Mouse (Mus musculus): ENCODE results near the gene Pold3. TPM values are rescaled to one million over a fixed set of nuclear protein-coding genes. Genes with fewer than 3 reads are reported as not detected.

Gene Pold3
- polyA plus RNA-seq, 1 experiment from 2014 or later: 43.7 TPM

DNA sequence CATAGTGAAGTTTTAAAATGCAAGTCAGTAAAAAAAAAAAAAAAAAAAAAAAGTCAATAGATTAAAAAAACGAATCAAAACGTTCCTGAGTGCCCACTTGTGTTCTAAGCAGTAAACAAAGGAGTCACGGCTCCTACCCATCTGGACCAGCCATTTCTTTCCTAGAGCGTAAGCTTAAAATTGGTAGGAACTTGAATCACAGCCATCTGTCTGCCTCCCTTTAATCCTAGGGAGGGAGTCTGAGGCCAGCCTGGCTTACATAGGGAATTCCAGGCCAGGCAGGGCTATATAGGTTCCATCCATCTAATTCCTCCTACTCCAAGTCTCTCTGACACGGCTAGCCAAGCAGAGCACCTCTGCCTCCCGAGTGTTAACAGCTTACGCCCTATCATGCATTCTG, 7.5 kb downstream of the Pold3 start:
- H3K36me3 ChIP-seq (replicated peaks): peaks cover 95% of the 10 kb centered on the region
- H3K9ac ChIP-seq: no peak overlapping the region

DNA sequence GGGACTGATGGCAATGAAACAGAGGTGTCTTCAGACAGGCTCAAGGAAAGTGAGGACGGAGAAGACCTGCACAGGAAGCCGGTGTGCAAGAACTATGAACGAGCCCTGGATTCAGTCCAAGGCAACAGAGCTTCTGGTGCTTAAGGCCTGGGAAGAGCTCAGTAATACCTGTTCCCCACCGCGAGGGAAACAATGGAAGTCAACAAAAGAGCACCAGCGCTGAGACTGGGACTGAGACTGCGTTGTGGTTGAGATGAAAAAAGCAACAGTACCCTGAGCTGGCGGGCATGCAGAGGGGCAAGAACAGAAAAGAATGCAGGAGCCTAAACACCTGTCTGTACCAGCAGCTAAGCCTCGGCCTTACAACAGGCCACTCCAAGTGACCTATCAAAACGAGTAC, 9.9 kb downstream of the Pold3 start:
- H3K36me3 ChIP-seq (replicated peaks): peaks cover 88% of the 10 kb centered on the region
- H3K9me3 ChIP-seq (replicated peaks): no peaks in the 10 kb centered on the region

More for the DNA sequence above, 7.5 kb downstream of the Pold3 start:
- no peak overlapping the region for H3K4me2 ChIP-seq
- no peak overlapping the region for H3K4me3 ChIP-seq (replicated peaks)
- no peaks in the 10 kb centered on the region for H3K9me3 ChIP-seq (replicated peaks)
- H3K27me3 ChIP-seq: no peaks in the 10 kb centered on the region
- H3K4me1 ChIP-seq (replicated peaks): 0 out of 2 replicates have a peak, but pooled peaks cover 5% of the 10 kb centered on the region
- no peak overlapping the region for H3K27ac ChIP-seq (replicated peaks)
- no peak for ATAC-seq (ENCODE audit: insufficient read depth)
- WGBS (ENCODE audit: insufficient replicate concordance): 77% methylated on average over 7 of the region's 7 CpGs

DNA sequence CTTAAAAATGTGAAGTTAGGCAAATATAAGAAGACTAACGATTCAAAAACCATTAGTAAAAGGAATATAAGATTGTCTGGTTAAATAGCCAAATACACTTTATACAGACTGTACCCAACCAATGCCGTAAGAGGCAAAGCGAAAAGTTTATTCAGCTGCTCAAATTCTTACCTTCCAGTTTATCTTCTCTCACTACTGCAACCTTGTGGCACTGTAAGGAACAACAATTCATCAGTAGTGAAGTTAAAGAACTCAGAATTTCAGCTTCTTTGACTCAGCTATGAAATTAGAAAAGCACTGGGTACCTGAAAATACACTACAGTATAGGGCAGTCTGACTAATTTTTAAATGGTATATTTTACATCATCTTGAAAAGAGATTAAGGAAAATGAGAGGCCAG, 13.0 kb downstream of the Pold3 start:
- H3K9me3 ChIP-seq (replicated peaks): no peaks in the 10 kb centered on the region

More for the DNA sequence above, 9.9 kb downstream of the Pold3 start:
- no peak for ATAC-seq (ENCODE audit: insufficient read depth)
- Histone ChIP-seq H3K27ac (replicated peaks) (no peak overlapping the region), H3K4me1 (replicated peaks) (no peaks in the 10 kb centered on the region), H3K4me2 (no peak overlapping the region), H3K27me3 (no peaks in the 10 kb centered on the region), H3K4me3 (replicated peaks) (no peak overlapping the region), H3K9ac (no peak overlapping the region)
- WGBS (ENCODE audit: insufficient replicate concordance): 78% methylated on average over 10 of the region's 10 CpGs

DNA sequence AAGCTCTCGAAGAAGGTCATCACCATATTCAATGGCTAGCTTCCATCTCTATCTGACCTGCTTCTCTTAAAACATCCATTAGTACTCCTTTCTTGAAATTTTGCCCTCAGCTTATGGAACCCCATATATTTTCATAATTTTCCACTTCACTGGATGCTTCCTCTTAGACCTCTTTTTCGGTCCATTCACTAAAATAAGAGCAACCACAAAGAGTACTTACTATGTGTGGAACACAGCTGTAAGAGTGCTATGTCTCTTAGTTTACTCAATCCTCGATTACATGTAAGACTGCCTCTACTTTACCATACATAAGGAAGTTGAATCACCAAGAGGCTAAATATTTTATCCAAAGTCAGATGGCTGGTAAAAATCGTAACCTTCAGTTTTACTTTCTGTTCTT, 16.7 kb downstream of the Pold3 start:
- H3K27ac ChIP-seq (replicated peaks): no peak overlapping the region
- 80% methylated on average over 4 of the region's 4 CpGs for WGBS (ENCODE audit: insufficient replicate concordance)
- H3K9me3 ChIP-seq (replicated peaks): no peaks in the 10 kb centered on the region
- H3K27me3 ChIP-seq: no peaks in the 10 kb centered on the region
- H3K36me3 ChIP-seq (replicated peaks): peaks cover 88% of the 10 kb centered on the region
- no peak overlapping the region for H3K4me3 ChIP-seq (replicated peaks)
- peaks cover 4% of the 10 kb centered on the region for H3K4me1 ChIP-seq (replicated peaks)
- no peak overlapping the region for H3K4me2 ChIP-seq
- H3K9ac ChIP-seq: no peak overlapping the region
- ATAC-seq (ENCODE audit: insufficient read depth): no peak

More for the DNA sequence above, 13.0 kb downstream of the Pold3 start:
- Histone ChIP-seq H3K4me1 (replicated peaks) (no peaks in the 10 kb centered on the region), H3K4me3 (replicated peaks) (no peak overlapping the region), H3K36me3 (replicated peaks) (peaks cover 87% of the 10 kb centered on the region), H3K27me3 (no peaks in the 10 kb centered on the region), H3K27ac (replicated peaks) (no peak overlapping the region), H3K9ac (no peak overlapping the region), H3K4me2 (no peak overlapping the region)
- WGBS (ENCODE audit: insufficient replicate concordance): 85% methylated on average over 3 of the region's 3 CpGs
- ATAC-seq (ENCODE audit: insufficient read depth): no peak

DNA sequence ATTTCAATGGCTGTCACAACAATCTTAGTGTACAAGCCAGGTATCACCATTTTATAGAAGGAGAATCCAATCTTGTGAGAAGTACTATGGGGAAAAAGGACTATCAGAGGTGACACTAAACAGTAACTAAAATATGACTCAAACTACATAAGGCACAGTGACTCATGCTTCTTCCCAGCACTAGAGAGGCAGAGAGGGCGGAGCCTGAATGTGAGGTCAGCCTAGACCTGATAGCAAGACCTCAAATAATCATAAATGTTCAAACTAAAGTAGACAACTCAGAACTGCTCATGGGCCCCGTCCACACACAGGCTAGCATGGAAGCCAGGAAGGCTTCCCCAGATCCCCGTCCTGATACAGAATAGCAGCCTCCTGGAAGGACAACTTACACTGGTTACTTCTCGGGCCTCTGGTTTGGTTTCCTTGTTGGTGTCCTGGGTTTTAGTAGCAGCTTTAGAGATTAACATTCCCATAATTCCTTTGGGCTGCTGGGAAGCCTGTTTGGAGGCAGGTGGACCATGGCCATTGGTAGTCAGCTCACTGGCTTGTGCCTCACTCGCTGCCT, 21.3 kb downstream of the Pold3 start:
- no peaks in the 10 kb centered on the region for H3K27me3 ChIP-seq
- no peak overlapping the region for H3K27ac ChIP-seq (replicated peaks)
- no peaks in the 10 kb centered on the region for H3K9me3 ChIP-seq (replicated peaks)
- no peak for ATAC-seq (ENCODE audit: insufficient read depth)
- peaks cover 95% of the 10 kb centered on the region for H3K36me3 ChIP-seq (replicated peaks)
- no peak overlapping the region for H3K9ac ChIP-seq
- H3K4me1 ChIP-seq (replicated peaks): peaks cover 4% of the 10 kb centered on the region
- no peak overlapping the region for H3K4me2 ChIP-seq
- H3K4me3 ChIP-seq (replicated peaks): no peak overlapping the region
- 67% methylated on average over 5 of the region's 5 CpGs for WGBS (ENCODE audit: insufficient replicate concordance)

DNA sequence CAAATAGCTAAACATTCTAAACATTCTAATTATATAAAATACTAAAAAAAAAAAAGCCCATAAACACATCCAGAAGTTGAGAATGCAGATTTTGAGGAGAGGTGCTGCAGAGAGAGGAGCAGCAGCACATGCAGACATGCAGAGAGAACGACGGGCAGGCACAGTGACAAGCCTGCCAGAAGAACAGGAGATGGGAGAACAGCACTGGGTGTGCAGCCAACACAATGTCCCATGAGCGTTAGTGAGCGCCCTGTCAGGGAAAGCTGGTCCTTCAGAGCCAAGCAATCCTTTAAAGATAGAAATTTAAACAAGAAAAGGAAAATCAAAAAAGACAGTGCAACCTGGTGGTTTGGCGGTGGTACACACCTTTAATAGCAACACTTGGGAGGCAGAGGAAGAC, 34.5 kb downstream of the Pold3 start:
- no peaks in the 10 kb centered on the region for H3K4me1 ChIP-seq (replicated peaks)
- no peak overlapping the region for H3K9ac ChIP-seq
- H3K27ac ChIP-seq (replicated peaks): no peak overlapping the region
- ATAC-seq (ENCODE audit: insufficient read depth): no peak
- H3K4me3 ChIP-seq (replicated peaks): no peak overlapping the region
- 88% methylated on average over 5 of the region's 5 CpGs for WGBS (ENCODE audit: insufficient replicate concordance)
- peaks cover 95% of the 10 kb centered on the region for H3K36me3 ChIP-seq (replicated peaks)
- no peaks in the 10 kb centered on the region for H3K9me3 ChIP-seq (replicated peaks)
- H3K4me2 ChIP-seq: no peak overlapping the region
- no peaks in the 10 kb centered on the region for H3K27me3 ChIP-seq

DNA sequence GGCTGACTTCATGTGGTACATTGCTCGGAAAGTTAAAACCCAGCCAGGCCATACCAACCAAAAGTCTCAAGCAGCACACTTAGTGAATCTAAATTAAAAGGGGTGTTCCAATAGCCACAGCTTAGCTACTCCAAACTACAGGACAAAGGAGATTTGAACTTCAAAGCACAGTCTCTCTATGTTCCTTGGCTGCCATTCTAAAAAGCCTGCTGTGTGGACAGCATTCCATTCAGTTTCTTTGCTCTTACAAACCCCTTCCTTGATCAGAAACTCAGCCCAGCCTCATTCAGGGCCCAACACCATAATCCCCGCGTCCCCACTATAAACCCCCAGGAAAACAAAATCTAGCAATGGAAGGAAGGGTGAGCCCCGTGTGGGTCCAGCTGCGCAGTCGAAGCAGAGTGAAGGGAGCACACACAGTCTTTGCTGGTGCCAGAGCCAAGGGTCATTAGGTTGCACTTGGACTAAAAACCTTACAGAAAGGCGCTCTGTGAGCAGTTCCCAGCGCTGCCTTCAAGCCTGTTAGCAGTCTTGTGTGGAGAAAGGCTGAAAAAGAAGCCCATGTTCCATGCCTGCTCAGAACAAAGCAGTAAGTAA, 35.1 kb downstream of the Pold3 start:
- WGBS (ENCODE audit: insufficient replicate concordance): 92% methylated on average over 8 of the region's 8 CpGs
- Histone ChIP-seq H3K4me1 (replicated peaks) (no peaks in the 10 kb centered on the region), H3K9me3 (replicated peaks) (no peaks in the 10 kb centered on the region), H3K9ac (no peak overlapping the region), H3K36me3 (replicated peaks) (peaks cover 97% of the 10 kb centered on the region), H3K27ac (replicated peaks) (no peak overlapping the region), H3K4me3 (replicated peaks) (no peak overlapping the region), H3K27me3 (no peaks in the 10 kb centered on the region), H3K4me2 (no peak overlapping the region)
- no peak for ATAC-seq (ENCODE audit: insufficient read depth)

DNA sequence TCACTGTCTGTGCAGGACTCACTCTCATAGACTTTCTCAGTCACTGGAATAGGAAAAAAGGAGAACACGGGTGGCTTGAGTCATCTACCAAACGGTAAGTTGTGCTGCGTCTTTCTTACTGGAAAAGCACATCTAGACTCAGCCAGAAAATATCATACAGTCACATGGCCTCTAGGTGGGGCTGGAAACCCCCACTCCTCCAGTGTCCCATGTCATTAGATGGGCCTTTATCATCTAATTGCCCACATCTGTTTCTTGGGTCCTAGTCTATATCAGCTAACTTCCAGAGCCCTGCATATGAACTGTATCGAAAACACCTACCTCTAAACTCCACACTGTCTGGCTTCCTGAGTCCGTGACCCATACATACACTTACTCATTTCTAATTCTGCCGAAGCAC, 37.6 kb downstream of the Pold3 start:
- Histone ChIP-seq H3K4me1 (replicated peaks) (no peaks in the 10 kb centered on the region), H3K4me2 (no peak overlapping the region), H3K9ac (no peak overlapping the region), H3K9me3 (replicated peaks) (no peaks in the 10 kb centered on the region), H3K4me3 (replicated peaks) (no peak overlapping the region), H3K27ac (replicated peaks) (no peak overlapping the region), H3K36me3 (replicated peaks) (peaks cover 89% of the 10 kb centered on the region), H3K27me3 (no peaks in the 10 kb centered on the region)
- ATAC-seq (ENCODE audit: insufficient read depth): no peak
- 83% methylated on average over 6 of the region's 6 CpGs for WGBS (ENCODE audit: insufficient replicate concordance)

DNA sequence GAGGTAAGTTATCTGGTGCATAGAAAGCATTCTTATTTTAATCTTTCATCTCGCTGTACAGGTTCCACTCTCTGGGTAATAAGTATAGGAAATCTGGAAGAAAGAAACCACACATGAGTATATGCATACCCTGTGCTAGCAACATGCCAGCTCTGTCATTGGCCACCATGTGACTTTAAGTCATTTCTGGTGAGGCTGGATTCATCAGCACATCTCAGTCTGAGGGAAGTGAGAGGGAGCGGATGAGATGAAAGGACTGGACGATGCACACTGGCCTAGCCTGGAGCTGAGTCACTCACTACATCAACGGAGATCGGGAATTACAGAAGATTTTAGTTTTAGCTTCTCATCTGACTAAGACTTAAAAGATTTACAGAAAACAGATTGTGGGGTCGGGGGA, 38.5 kb downstream of the Pold3 start:
- Histone ChIP-seq H3K27me3 (no peaks in the 10 kb centered on the region), H3K9me3 (replicated peaks) (no peaks in the 10 kb centered on the region), H3K4me2 (no peak overlapping the region), H3K27ac (replicated peaks) (no peak overlapping the region), H3K4me3 (replicated peaks) (no peak overlapping the region), H3K36me3 (replicated peaks) (peaks cover 85% of the 10 kb centered on the region), H3K9ac (no peak overlapping the region), H3K4me1 (replicated peaks) (no peaks in the 10 kb centered on the region)
- ATAC-seq (ENCODE audit: insufficient read depth): no peak
- WGBS (ENCODE audit: insufficient replicate concordance): 87% methylated on average over 6 of the region's 6 CpGs

DNA sequence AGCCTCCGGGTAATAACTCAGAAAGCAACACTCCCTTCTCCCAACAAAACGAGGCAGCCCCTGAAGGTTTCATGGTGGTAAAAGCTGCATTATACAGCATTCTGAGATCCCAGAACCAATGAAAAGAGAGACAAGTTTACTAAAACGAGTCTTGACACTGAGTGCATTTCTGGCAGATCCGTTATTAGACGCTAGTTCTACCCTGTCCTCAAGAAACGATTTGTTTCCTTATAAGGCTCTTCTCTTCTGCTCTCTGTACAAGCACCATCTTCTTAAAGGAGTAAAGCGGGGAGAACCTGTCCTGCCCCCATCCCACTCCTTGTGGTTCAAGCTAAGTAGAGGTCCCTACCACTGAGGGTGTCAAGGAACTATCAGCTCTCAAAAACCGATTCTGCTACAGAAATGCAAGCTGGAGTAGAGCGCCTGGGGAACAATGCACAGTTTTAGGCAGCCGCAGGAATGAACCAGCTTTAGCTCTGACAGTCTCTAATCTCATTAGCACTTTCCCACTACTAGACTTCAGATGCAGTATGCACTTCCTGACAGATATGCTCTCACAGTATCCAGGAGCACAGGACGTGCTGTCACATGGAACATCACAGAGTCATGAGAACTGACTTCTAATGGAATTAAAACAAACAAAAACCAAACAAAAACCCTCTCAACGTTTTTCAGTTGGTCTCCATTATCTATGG, 41.1 kb downstream of the Pold3 start:
- no peak overlapping the region for H3K27ac ChIP-seq (replicated peaks)
- 68% methylated on average over 12 of the region's 12 CpGs for WGBS (ENCODE audit: insufficient replicate concordance)
- H3K9me3 ChIP-seq (replicated peaks): no peaks in the 10 kb centered on the region
- H3K4me1 ChIP-seq (replicated peaks): peaks cover 5% of the 10 kb centered on the region; the same call in 1 of the 2 replicates
- no peak for ATAC-seq (ENCODE audit: insufficient read depth)
- no peak overlapping the region for H3K4me3 ChIP-seq (replicated peaks)
- peaks cover 59% of the 10 kb centered on the region for H3K36me3 ChIP-seq (replicated peaks)
- no peak overlapping the region for H3K4me2 ChIP-seq
- no peaks in the 10 kb centered on the region for H3K27me3 ChIP-seq
- H3K9ac ChIP-seq: no peak overlapping the region

DNA sequence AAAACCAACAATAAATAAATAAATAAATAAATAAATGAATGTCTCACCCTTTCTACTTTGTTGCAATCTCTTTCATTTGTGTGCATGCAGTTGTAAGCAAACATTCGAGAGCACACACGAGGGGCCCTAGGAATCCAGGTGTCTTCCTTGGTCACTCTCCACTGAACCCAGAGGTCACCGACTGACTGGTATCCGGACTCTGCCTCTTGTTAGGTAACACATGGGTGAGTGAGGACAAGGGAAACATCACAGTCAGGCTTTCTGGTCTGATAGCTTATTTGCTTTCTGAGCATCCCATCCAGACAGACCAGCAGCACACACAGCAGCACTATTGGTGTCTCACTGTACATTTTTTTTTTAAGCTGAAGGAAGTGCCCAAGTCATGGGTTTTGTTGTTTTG, 44.3 kb downstream of the Pold3 start:
- Histone ChIP-seq H3K4me2 (no peak overlapping the region), H3K4me3 (replicated peaks) (no peak overlapping the region), H3K9me3 (replicated peaks) (no peaks in the 10 kb centered on the region), H3K27me3 (no peaks in the 10 kb centered on the region; the same call in 1 of the 2 replicates), H3K9ac (no peak overlapping the region), H3K4me1 (replicated peaks) (peaks cover 5% of the 10 kb centered on the region; the same call in 1 of the 2 replicates), H3K27ac (replicated peaks) (no peak overlapping the region), H3K36me3 (replicated peaks) (peaks cover 28% of the 10 kb centered on the region)
- 73% methylated on average over 4 of the region's 4 CpGs for WGBS (ENCODE audit: insufficient replicate concordance)
- peak; percentile 40; the same call in 1 of the 2 replicates for ATAC-seq (ENCODE audit: insufficient read depth)

Data from liver, embryonic 15.5 days (tissue).